Mouse (Mus musculus) liver, adult 2 months (tissue): ENCODE measurements around the gene Cd160.

Experiments used
- CTCF ChIP-seq: fragments of 200-500 bp; IDR thresholded peaks from 2 replicates; pipeline ENCODE4 v1.5.1; 2011; ENCODE audit warnings: low read depth, low read length, control low read depth
- POLR2A ChIP-seq: fragments of 200-500 bp; IDR thresholded peaks from 2 replicates; pipeline ENCODE4 v1.6.1; 2011; ENCODE audit warnings: low read length, control low read depth; ENCODE audit not compliant: insufficient read depth; ENCODE audit errors: extremely low read depth

DNA sequence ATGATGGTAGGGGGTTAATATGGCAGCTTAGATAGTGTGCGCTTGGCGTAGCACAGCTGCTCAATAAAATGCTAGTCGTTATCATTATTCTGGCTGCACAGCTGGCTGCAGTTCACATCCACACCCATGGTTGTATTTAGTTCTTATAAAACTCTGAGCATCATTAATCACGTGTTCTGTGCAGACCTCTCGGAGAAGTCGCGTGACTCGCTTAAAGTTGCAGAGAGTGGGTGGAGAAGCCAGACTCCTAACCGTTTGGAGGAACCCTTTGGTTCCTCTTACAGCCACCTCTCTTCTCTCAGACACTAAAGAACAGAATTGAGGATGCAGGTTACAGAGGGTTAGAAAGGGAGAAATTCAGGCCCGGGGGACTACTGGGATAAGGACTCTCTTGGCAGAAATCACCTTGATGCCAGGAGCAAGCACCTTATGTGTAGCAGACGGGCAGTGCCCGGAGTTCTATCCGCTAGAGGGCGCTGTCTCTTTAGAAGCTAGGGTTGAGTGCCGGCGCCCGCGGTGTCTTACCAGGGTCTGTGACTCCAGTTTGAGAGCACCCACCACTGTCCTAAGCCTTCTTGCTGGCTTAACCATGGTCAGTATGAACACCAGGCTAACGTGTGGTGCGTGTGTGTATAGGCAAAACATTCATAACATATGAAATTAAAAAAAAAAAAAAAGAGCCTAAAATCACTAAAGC, 16.6 kb downstream of the Cd160 start:
- TF ChIP-seq CTCF (peak; percentile 86), POLR2A (no peak)
